Mouse (Mus musculus): ENCODE measurements around the gene Ube2e2.

GRCm38 (mm10) chr14:18882493-18882892, 11.6 kb downstream of the Ube2e2 start:
- TF ChIP-seq CTCF (IDR thresholded peaks at IDR 0.05; ENCODE audit: insufficient read depth, low read length) (no peak), POLR2A (IDR thresholded peaks at IDR 0.05; ENCODE audit: borderline replicate concordance, extremely low read depth, low read depth, low read length) (no peak)
